Mouse (Mus musculus) adipocyte (in vitro differentiated cells): ENCODE measurements at regions not wholly inside any gene's neighbourhood (a gene's known extent, or its start where the extent isn't known, plus 50 kb on each side); places are given as distances from the start of the nearest gene placed in this dataset.

ENCODE experiments used
- DNase-seq: peaks from one replicate; pipeline ENCODE4 v3.0.0-alpha.2; 2016; ENCODE audit warnings: low spot score

- DNase-seq = no peak
These were observed 92.6 kb upstream of the Mark1 start for GRCm38 (mm10) chr1:185091816-185092558.

GRCm38 (mm10) chr1:185089196-185089595, 89.8 kb upstream of the Mark1 start:
- DNase-seq = peak; percentile 57

- DNase-seq = no peak
These were observed 83.8 kb upstream of the Mark1 start for GRCm38 (mm10) chr1:185083191-185083590.

GRCm38 (mm10) chr1:185080118-185080517, 80.7 kb upstream of the Mark1 start:
- no peak for DNase-seq

GRCm38 (mm10) chr1:185079331-185079880, 80.0 kb upstream of the Mark1 start:
- DNase-seq = no peak

GRCm38 (mm10) chr1:185074001-185074400, 74.6 kb upstream of the Mark1 start:
- no peak for DNase-seq

- DNase-seq = no peak
These were observed 73.4 kb upstream of the Mark1 start for GRCm38 (mm10) chr1:185072766-185073165.

- DNase-seq = no peak
These were observed 72.2 kb upstream of the Mark1 start for GRCm38 (mm10) chr1:185071566-185071965.

GRCm38 (mm10) chr1:185070853-185071149, 71.4 kb upstream of the Mark1 start:
- no peak for DNase-seq

- peak; percentile 78 for DNase-seq
These were observed 70.9 kb upstream of the Mark1 start for GRCm38 (mm10) chr1:185070062-185070852.

- DNase-seq = no peak
These were observed 68.8 kb upstream of the Mark1 start for GRCm38 (mm10) chr1:185068136-185068535.

- no peak for DNase-seq
These were observed 68.3 kb upstream of the Mark1 start for GRCm38 (mm10) chr1:185067661-185068060.

- no peak for DNase-seq
These were observed 65.7 kb upstream of the Mark1 start for GRCm38 (mm10) chr1:185065056-185065455.

GRCm38 (mm10) chr1:185062103-185062502, 62.7 kb upstream of the Mark1 start:
- no peak for DNase-seq

- no peak for DNase-seq
These were observed 58.1 kb upstream of the Mark1 start for GRCm38 (mm10) chr1:185057443-185057842.

GRCm38 (mm10) chr1:185052700-185053099, 53.3 kb upstream of the Mark1 start:
- no peak for DNase-seq

GRCm38 (mm10) chr1:185049980-185050379, 50.6 kb upstream of the Mark1 start:
- no peak for DNase-seq
